Mouse (Mus musculus) liver, postnatal 0 days (tissue): ENCODE measurements around the gene Fam8a1. TPM values are rescaled to one million over a fixed set of nuclear protein-coding genes. Genes with fewer than 3 reads are reported as not detected.

Source experiments
- ATAC-seq: fragments of 200-750 bp; cut with Nextera tagmentation; 2 replicates; pipeline ENCODE4 v1.8.0; 2017; ENCODE audit warnings: mild to moderate bottlenecking, moderate library complexity
- DNase-seq: peaks from one replicate; pipeline ENCODE4 v3.0.0-alpha.2; 2016
- H3K27ac ChIP-seq: fragments of 300-500 bp; sonication (generic); 2 replicates; pipeline ENCODE4 v1.5.1; 2014; ENCODE audit warnings: antibody characterized with exemption, moderate library complexity, mild to moderate bottlenecking, low read depth
- H3K27me3 ChIP-seq: fragments of 300-500 bp; sonication (generic); 2 replicates; pipeline ENCODE4 v1.6.1; 2014; ENCODE audit warnings: low read length, control low read depth, mixed read lengths; ENCODE audit not compliant: insufficient read depth
- H3K36me3 ChIP-seq: fragments of 300-500 bp; sonication (generic); replicated peaks from 2 replicates; pipeline ENCODE4 v1.6.1; 2014; ENCODE audit warnings: mild to moderate bottlenecking, control low read depth, low read length, moderate library complexity, mixed read lengths; ENCODE audit not compliant: insufficient read depth
- H3K4me1 ChIP-seq: fragments of 300-500 bp; sonication (generic); 2 replicates; pipeline ENCODE4 v1.6.1; 2014; ENCODE audit warnings: antibody characterized with exemption, mild to moderate bottlenecking, control low read depth; ENCODE audit not compliant: insufficient read depth
- H3K4me2 ChIP-seq: fragments of 300-500 bp; sonication (generic); 2 replicates; pipeline ENCODE4 v1.6.1; 2014; ENCODE audit warnings: low read depth, mild to moderate bottlenecking, low read length, moderate library complexity, mixed read lengths
- H3K4me3 ChIP-seq: fragments of 300-500 bp; sonication (generic); 2 replicates; pipeline ENCODE4 v1.5.1; 2014; ENCODE audit warnings: low read depth, low read length
- H3K9ac ChIP-seq: fragments of 300-500 bp; sonication (generic); replicated peaks from 2 replicates; pipeline ENCODE4 v1.6.1; 2014; ENCODE audit warnings: mild to moderate bottlenecking, moderate library complexity
- H3K9me3 ChIP-seq: fragments of 300-500 bp; sonication (generic); 2 replicates; pipeline ENCODE4 v1.6.1; 2016; ENCODE audit warnings: mild to moderate bottlenecking, control low read depth, low read length, mixed read lengths
- CTCF ChIP-seq: sonication (generic); IDR thresholded peaks from 2 replicates; pipeline ENCODE4 v1.5.1; 2016; ENCODE audit warnings: antibody characterized with exemption, low read depth
- EP300 ChIP-seq: IDR thresholded peaks from 2 replicates; pipeline ENCODE4 v1.6.1; 2016; ENCODE audit warnings: antibody characterized with exemption, low read depth, mild to moderate bottlenecking
- WGBS: fragments of 180-500 bp; shearing (Covaris S2); extraction: QIAGEN DNeasy Blood & Tissue Kit; methylation state at CpG from one replicate; pipeline ENCODE4 v1.1.7; 2014; ENCODE audit not compliant: insufficient replicate concordance; 5-methylcytosine and 5-hydroxymethylcytosine counted together
- polyA plus RNA-seq: library from polyadenylated mRNA; unstranded; fragments of >200 nt; fragmentation: Nextera tagmentation; extraction: Ambion mirVana; gene quantifications from 2 replicates; pipeline ENCODE4 v1.2.1, GENCODE M21; 2015

Fam8a1 gene
- polyA plus RNA-seq, 1 experiment from 2014 or later: 4.4 TPM

GRCm38 (mm10) chr13:46690559-46691241, 21.4 kb downstream of the Fam8a1 start:
- Histone ChIP-seq H3K9ac (no peak overlapping the region), H3K27me3 (no peaks in the 10 kb centered on the region), H3K27ac (no peak overlapping the region), H3K4me2 (no peak overlapping the region), H3K36me3 (peaks cover 73% of the 10 kb centered on the region), H3K4me1 (no peaks in the 10 kb centered on the region), H3K4me3 (no peak overlapping the region), H3K9me3 (no peaks in the 10 kb centered on the region)
- DNase-seq (no peak), ATAC-seq (no peak)
- WGBS: 69% methylated on average over 4 of the region's 4 CpGs
- TF ChIP-seq CTCF (no peak), EP300 (no peak)

- WGBS: 77% methylated on average over 1 of the region's 1 CpGs
- H3K4me2 ChIP-seq: no peak overlapping the region
- H3K9me3 ChIP-seq: no peaks in the 10 kb centered on the region
- ATAC-seq: no peak
- no peak overlapping the region for H3K9ac ChIP-seq
- H3K4me3 ChIP-seq: no peak overlapping the region
- H3K36me3 ChIP-seq: peaks cover 57% of the 10 kb centered on the region
- H3K4me1 ChIP-seq: no peaks in the 10 kb centered on the region
- DNase-seq: no peak
- TF ChIP-seq EP300 (no peak), CTCF (no peak)
- no peak overlapping the region for H3K27ac ChIP-seq
- H3K27me3 ChIP-seq: no peaks in the 10 kb centered on the region
These were observed 26.1 kb downstream of the Fam8a1 start for GRCm38 (mm10) chr13:46695296-46695908.

DNA sequence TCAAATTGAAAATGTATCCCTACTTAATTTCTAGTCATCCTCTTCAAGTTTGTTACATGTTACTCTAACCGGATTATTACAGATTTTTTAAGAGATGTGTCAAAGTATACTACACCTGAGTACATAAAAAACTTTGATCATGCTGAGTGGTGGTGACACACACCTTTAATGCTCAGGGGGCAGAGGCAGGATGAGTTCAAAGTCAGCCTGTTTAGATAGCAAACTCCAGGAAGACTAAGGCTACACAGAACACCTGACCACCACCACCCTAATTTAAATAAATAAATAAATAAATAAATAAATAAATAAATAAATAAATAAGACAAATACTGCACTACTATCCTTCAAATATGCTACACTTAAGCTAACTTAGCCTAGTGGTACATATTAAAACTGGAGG, 26.6 kb downstream of the Fam8a1 start:
- no peaks in the 10 kb centered on the region for H3K27me3 ChIP-seq
- no peaks in the 10 kb centered on the region for H3K4me1 ChIP-seq
- no peak overlapping the region for H3K9ac ChIP-seq
- WGBS: 90% methylated on average over 1 of the region's 1 CpGs
- H3K4me2 ChIP-seq: no peak overlapping the region
- no peak for TF ChIP-seq CTCF
- ATAC-seq: no peak
- no peak overlapping the region for H3K4me3 ChIP-seq
- peaks cover 56% of the 10 kb centered on the region for H3K36me3 ChIP-seq
- no peak for DNase-seq
- no peak overlapping the region for H3K27ac ChIP-seq
- H3K9me3 ChIP-seq: no peaks in the 10 kb centered on the region

DNA sequence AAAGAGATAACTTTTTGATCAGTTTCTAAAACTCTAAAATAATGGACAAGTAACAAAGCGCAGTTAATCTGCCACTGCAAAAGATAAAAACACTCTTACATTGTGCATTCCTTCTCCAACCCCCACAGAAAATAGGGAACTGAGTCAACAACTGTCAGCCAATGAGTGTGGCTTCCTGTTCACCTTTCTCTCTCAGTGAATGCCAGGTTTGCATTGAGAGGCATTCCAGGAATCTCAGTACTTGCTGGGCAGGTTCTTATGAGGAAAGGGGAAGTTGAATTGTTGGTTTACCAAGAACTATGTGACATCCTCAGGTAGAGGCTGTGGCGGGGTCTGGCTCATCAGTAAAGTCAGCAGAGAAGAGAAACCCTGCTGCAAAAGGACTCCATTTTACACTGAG, 27.5 kb downstream of the Fam8a1 start:
- WGBS: 80% methylated on average over 2 of the region's 2 CpGs
- no peaks in the 10 kb centered on the region for H3K4me1 ChIP-seq
- no peak for ATAC-seq
- no peaks in the 10 kb centered on the region for H3K27me3 ChIP-seq
- H3K4me3 ChIP-seq: no peak overlapping the region
- no peak for DNase-seq
- peaks cover 56% of the 10 kb centered on the region for H3K36me3 ChIP-seq
- H3K27ac ChIP-seq: no peak overlapping the region
- no peak overlapping the region for H3K9ac ChIP-seq
- no peaks in the 10 kb centered on the region for H3K9me3 ChIP-seq
- TF ChIP-seq EP300 (no peak), CTCF (no peak)
- H3K4me2 ChIP-seq: no peak overlapping the region

DNA sequence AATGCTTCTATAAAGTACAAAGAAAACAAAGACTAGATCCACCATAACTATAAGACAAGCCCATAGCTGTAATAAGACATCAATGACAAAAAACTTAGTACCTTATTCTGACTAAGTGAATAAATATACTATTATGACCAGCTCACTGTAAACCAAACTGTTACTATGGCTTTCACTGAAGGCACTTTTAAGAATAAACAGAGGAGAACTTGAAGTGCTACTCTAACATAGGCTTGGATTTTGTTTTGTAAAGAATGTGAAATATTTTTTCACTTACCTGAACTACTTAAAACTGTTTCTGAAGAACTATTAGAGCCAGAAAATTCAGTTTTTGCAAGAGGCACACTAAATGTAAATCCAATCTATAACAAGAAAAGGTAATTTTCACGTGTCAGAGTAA, 30.1 kb downstream of the Fam8a1 start:
- Histone ChIP-seq H3K4me1 (no peaks in the 10 kb centered on the region), H3K4me2 (no peak overlapping the region), H3K36me3 (peaks cover 58% of the 10 kb centered on the region), H3K9ac (no peak overlapping the region), H3K4me3 (no peak overlapping the region), H3K27me3 (no peaks in the 10 kb centered on the region), H3K27ac (no peak overlapping the region), H3K9me3 (no peaks in the 10 kb centered on the region)
- 85% methylated on average over 1 of the region's 1 CpGs for WGBS
- DNase-seq: no peak
- TF ChIP-seq CTCF (no peak), EP300 (no peak)
- no peak for ATAC-seq

DNA sequence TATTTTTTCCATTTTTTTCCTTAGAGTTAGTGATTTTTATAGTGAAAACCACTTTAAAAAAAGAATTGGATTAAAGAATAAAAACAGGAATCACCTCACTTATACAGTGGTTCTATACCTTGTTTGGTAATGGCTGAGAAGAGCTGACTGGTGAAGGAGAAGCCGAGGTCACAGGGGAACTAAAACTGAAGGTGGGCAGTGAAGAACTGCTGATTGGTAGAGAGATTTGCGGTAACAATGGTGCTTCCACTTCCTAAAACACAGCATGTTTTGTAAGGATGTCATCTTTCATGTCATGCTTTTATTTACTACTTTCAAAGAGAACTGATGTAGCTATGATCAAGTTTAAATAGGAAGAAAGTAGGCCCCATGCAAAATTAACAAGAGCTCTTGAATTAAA, 32.2 kb downstream of the Fam8a1 start:
- Histone ChIP-seq H3K27ac (no peak overlapping the region), H3K27me3 (no peaks in the 10 kb centered on the region), H3K4me3 (no peak overlapping the region), H3K4me1 (no peaks in the 10 kb centered on the region), H3K9ac (no peak overlapping the region), H3K36me3 (peaks cover 53% of the 10 kb centered on the region), H3K4me2 (no peak overlapping the region), H3K9me3 (no peaks in the 10 kb centered on the region)
- 71% methylated on average over 2 of the region's 2 CpGs for WGBS
- TF ChIP-seq EP300 (no peak), CTCF (no peak)
- ATAC-seq (no peak), DNase-seq (no peak)
